ENCODE assay signal across 9 mouse cellular contexts in the genomic region with DNA sequence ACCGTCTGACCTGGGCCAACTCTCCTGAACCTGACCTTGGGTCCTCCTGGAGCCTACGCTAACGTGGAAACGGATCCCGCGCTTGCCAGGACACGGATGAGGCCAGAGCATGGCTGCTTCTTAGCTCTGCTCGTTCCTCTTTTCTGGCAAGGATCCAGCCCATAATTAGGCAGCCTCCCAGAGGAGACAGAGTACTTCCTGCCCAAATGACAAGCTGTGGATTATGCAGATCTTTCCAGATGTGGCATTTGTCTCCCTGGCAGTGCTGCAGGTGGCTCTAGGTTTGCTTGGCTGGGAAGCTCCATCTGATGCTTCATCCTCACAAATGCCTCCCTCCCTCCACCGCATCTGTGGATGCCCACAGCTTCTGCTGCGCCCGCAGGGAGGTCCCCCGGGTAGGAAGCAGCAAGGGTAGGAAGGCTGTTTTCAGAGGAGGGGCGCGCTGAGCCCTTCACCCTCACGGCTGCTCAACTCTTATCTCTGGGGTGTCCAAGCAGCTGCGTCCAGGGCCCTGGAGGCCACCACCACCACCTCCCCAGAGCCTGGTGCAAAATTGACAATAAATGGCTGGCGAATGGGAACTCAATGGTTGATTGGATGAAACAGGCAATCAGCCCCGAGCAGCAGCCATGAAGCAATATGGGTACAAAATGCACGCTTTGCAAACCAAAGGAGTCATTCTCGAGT. TPM values are rescaled to one million over a fixed set of nuclear protein-coding genes. Genes with fewer than 3 reads are reported as not detected.
DNase-seq lines count a peak whose midpoint lies in the region; ATAC-seq lines count a peak whose summit lies in the region.
"Had no signal": no experiment of that assay in that cellular context is flagged by ENCODE, and none has a peak within 500 bp of the region (broad histone marks: within the 10 kb centered on the region; RNA-seq: fewer than 3 reads in every experiment).

No protein-coding gene starts in this region.

- H3K4me3 ChIP-seq in forebrain, embryonic 14.5 days (ENCODE audit: low read depth, low read length) = no peak overlapping the region
- H3K4me3 ChIP-seq in forebrain, embryonic 12.5 days (replicated peaks) = no peak overlapping the region
- no peak overlapping the region for H3K4me3 ChIP-seq in lung, embryonic 16.5 days (ENCODE audit: low read length)
- no peak overlapping the region for H3K4me3 ChIP-seq in embryonic facial prominence, embryonic 14.5 days (ENCODE audit: low read depth, low read length)
- no peak overlapping the region for H3K4me3 ChIP-seq in midbrain, embryonic 12.5 days

- ATAC-seq in forebrain, embryonic 14.5 days = peak; percentile 73
- no peak for ATAC-seq in forebrain, embryonic 12.5 days (ENCODE audit: low FRiP score)
- ATAC-seq in lung, embryonic 16.5 days (ENCODE audit: low read depth) = peak; percentile 79
- ATAC-seq in embryonic facial prominence, embryonic 14.5 days (ENCODE audit: low read depth) = peak; percentile 77
- ATAC-seq in midbrain, embryonic 12.5 days (ENCODE audit: low FRiP score, low read depth) = no peak

- no peaks in the 10 kb centered on the region for H3K9me3 ChIP-seq in forebrain, embryonic 14.5 days (replicated peaks; ENCODE audit: control insufficient read depth, low read length)
- no peaks in the 10 kb centered on the region for H3K9me3 ChIP-seq in forebrain, embryonic 12.5 days
- no peaks in the 10 kb centered on the region for H3K9me3 ChIP-seq in lung, embryonic 16.5 days (ENCODE audit: control insufficient read depth, low read length)
- H3K9me3 ChIP-seq in embryonic facial prominence, embryonic 14.5 days (ENCODE audit: control insufficient read depth, low read length) = no peaks in the 10 kb centered on the region
- H3K9me3 ChIP-seq in midbrain, embryonic 12.5 days = no peaks in the 10 kb centered on the region

- peak; percentile 85 for DNase-seq in forebrain, embryonic 14.5 days (ENCODE audit: low spot score)
- DNase-seq in lung, adult 18-20 months = no peak
- DNase-seq in embryonic facial prominence, embryonic 14.5 days (ENCODE audit: low spot score) = peak; percentile 65
- no peak for DNase-seq in testis, postnatal 14 days (ENCODE audit: low spot score)
- DNase-seq in thymus, postnatal 10 days (ENCODE audit: low spot score in 2 of 2) = no peak
- DNase-seq: cerebellum, adult 18-20 months had no signal

- H3K4me1 ChIP-seq in forebrain, embryonic 14.5 days (ENCODE audit: control insufficient read depth, insufficient read depth, low read length) = peaks cover 23% of the 10 kb centered on the region
- H3K4me1 ChIP-seq in forebrain, embryonic 12.5 days = peaks cover 40% of the 10 kb centered on the region
- peaks cover 2% of the 10 kb centered on the region; the same call in 1 of the 2 replicates for H3K4me1 ChIP-seq in lung, embryonic 16.5 days (replicated peaks; ENCODE audit: control insufficient read depth, insufficient read depth, low read length)
- H3K4me1 ChIP-seq in embryonic facial prominence, embryonic 14.5 days (ENCODE audit: control insufficient read depth, insufficient read depth, low read length) = no peaks in the 10 kb centered on the region
- peaks cover 32% of the 10 kb centered on the region for H3K4me1 ChIP-seq in midbrain, embryonic 12.5 days

- H3K36me3 ChIP-seq in forebrain, embryonic 14.5 days (ENCODE audit: control insufficient read depth, insufficient read depth, low read length) = no peaks in the 10 kb centered on the region
- H3K36me3 ChIP-seq in forebrain, embryonic 12.5 days (replicated peaks) = no peaks in the 10 kb centered on the region
- no peaks in the 10 kb centered on the region for H3K36me3 ChIP-seq in lung, embryonic 16.5 days (ENCODE audit: control insufficient read depth, insufficient read depth, low read length)
- H3K36me3 ChIP-seq in embryonic facial prominence, embryonic 14.5 days (ENCODE audit: control insufficient read depth, insufficient read depth, low read length) = no peaks in the 10 kb centered on the region
- H3K36me3 ChIP-seq in midbrain, embryonic 12.5 days = no peaks in the 10 kb centered on the region

- no peak overlapping the region for H3K9ac ChIP-seq in forebrain, embryonic 14.5 days (ENCODE audit: low read length)
- H3K9ac ChIP-seq in forebrain, embryonic 12.5 days = no peak overlapping the region
- no peak overlapping the region for H3K9ac ChIP-seq in lung, embryonic 16.5 days (ENCODE audit: low read length)
- no peak overlapping the region for H3K9ac ChIP-seq in embryonic facial prominence, embryonic 14.5 days (ENCODE audit: low read depth, low read length)
- H3K9ac ChIP-seq in midbrain, embryonic 12.5 days (replicated peaks) = no peak overlapping the region

- 35% methylated on average over 20 of the region's 20 CpGs for WGBS in forebrain, embryonic 14.5 days
- WGBS in forebrain, embryonic 12.5 days = 47% methylated on average over 20 of the region's 20 CpGs
- 34% methylated on average over 20 of the region's 20 CpGs for WGBS in lung, embryonic 16.5 days
- 30% methylated on average over 20 of the region's 20 CpGs for WGBS in embryonic facial prominence, embryonic 14.5 days
- 58% methylated on average over 20 of the region's 20 CpGs for WGBS in midbrain, embryonic 12.5 days

- H3K27me3 ChIP-seq in forebrain, embryonic 14.5 days (replicated peaks; ENCODE audit: control insufficient read depth, insufficient read depth, low read length) = peaks cover 35% of the 10 kb centered on the region; the same call in 1 of the 2 replicates
- H3K27me3 ChIP-seq in forebrain, embryonic 12.5 days = peaks cover 92% of the 10 kb centered on the region
- peaks cover 2% of the 10 kb centered on the region; the same call in 1 of the 2 replicates for H3K27me3 ChIP-seq in lung, embryonic 16.5 days (ENCODE audit: control insufficient read depth, insufficient read depth, low read depth, low read length)
- 0 out of 2 replicates have a peak, but pooled peaks cover 8% of the 10 kb centered on the region for H3K27me3 ChIP-seq in embryonic facial prominence, embryonic 14.5 days (replicated peaks; ENCODE audit: control insufficient read depth, insufficient read depth, low read length)
- peaks cover 51% of the 10 kb centered on the region for H3K27me3 ChIP-seq in midbrain, embryonic 12.5 days

- 0 out of 2 replicates have a peak overlapping the region, but pooled peaks have one; percentile 5 for H3K4me2 ChIP-seq in forebrain, embryonic 14.5 days (ENCODE audit: low read length)
- H3K4me2 ChIP-seq in forebrain, embryonic 12.5 days = no peak overlapping the region
- H3K4me2 ChIP-seq in lung, embryonic 16.5 days (ENCODE audit: low read depth, low read length) = no peak overlapping the region
- no peak overlapping the region for H3K4me2 ChIP-seq in embryonic facial prominence, embryonic 14.5 days (ENCODE audit: low read depth, low read length)
- H3K4me2 ChIP-seq in midbrain, embryonic 12.5 days (replicated peaks) = no peak overlapping the region

- H3K27ac ChIP-seq in forebrain, embryonic 14.5 days (ENCODE audit: low read depth, low read length) = no peak overlapping the region
- H3K27ac ChIP-seq in forebrain, embryonic 12.5 days = no peak overlapping the region
- no peak overlapping the region for H3K27ac ChIP-seq in lung, embryonic 16.5 days (ENCODE audit: low read length)
- no peak overlapping the region for H3K27ac ChIP-seq in embryonic facial prominence, embryonic 14.5 days (replicated peaks; ENCODE audit: low read depth, low read length)
- 0 out of 2 replicates have a peak overlapping the region, but pooled peaks have one; percentile 20 for H3K27ac ChIP-seq in midbrain, embryonic 12.5 days (replicated peaks)

RNA-seq across cellular contexts. Expression of a gene that starts 24.7 kb away (rescaled TPM):
- 0.11 TPM in 1 of 2 replicates, not detected in the other for polyA plus RNA-seq in forebrain, embryonic 14.5 days (2014; fragmentation: Nextera tagmentation; extraction: Ambion mirVana)
- polyA plus RNA-seq in forebrain, embryonic 12.5 days (2016; fragmentation: Nextera tagmentation; extraction: Ambion mirVana) = 0.19 and 0.26 TPM in 2 replicates
- 0.70 and 1.1 TPM in 2 replicates for polyA plus RNA-seq in lung, embryonic 16.5 days (2015; fragmentation: Nextera tagmentation; extraction: Ambion mirVana)
- 0.29 and 0.79 TPM in 2 replicates for polyA plus RNA-seq in embryonic facial prominence, embryonic 14.5 days (2014; fragmentation: Nextera tagmentation; extraction: Ambion mirVana)
- 0.47 and 0.64 TPM in 2 replicates for polyA plus RNA-seq in midbrain, embryonic 12.5 days (2016; fragmentation: Nextera tagmentation; extraction: Ambion mirVana)

RNA-seq across cellular contexts. Expression of a gene that starts 29.9 kb away (rescaled TPM):
- polyA plus RNA-seq in forebrain, embryonic 14.5 days (2014; fragmentation: Nextera tagmentation; extraction: Ambion mirVana) = 6.0 and 7.4 TPM in 2 replicates
- 10.9 and 12.5 TPM in 2 replicates for polyA plus RNA-seq in forebrain, embryonic 12.5 days (2016; fragmentation: Nextera tagmentation; extraction: Ambion mirVana)
- polyA plus RNA-seq in lung, embryonic 16.5 days (2015; fragmentation: Nextera tagmentation; extraction: Ambion mirVana) = 11.5 and 12.2 TPM in 2 replicates
- polyA plus RNA-seq in embryonic facial prominence, embryonic 14.5 days (2014; fragmentation: Nextera tagmentation; extraction: Ambion mirVana) = 7.0 and 7.4 TPM in 2 replicates
- polyA plus RNA-seq in midbrain, embryonic 12.5 days (2016; fragmentation: Nextera tagmentation; extraction: Ambion mirVana) = 13.8 and 15.5 TPM in 2 replicates

Comparison
In these comparisons a context has a peak if more than half of its experiments do, and no peak if none do; other contexts are left out.
1. ATAC-seq: peak in forebrain, embryonic 14.5 days (single experiment), lung, embryonic 16.5 days (single experiment) and embryonic facial prominence, embryonic 14.5 days (single experiment); none in forebrain, embryonic 12.5 days (single experiment) and midbrain, embryonic 12.5 days (single experiment).
2. DNase-seq: peak in forebrain, embryonic 14.5 days (single experiment) and embryonic facial prominence, embryonic 14.5 days (single experiment); none in lung, adult 18-20 months (0 of 2), testis, postnatal 14 days (single experiment) and thymus, postnatal 10 days (0 of 2).